ENCODE assay signal across 18 mouse cellular contexts in genomic region chr2:140051607-140052126, GRCm38 (mm10).
"Had no signal": no experiment of that assay in that cellular context is flagged by ENCODE, and none has a peak within 500 bp of the region (broad histone marks: within the 10 kb centered on the region; RNA-seq: fewer than 3 reads in every experiment).

No protein-coding gene starts in this region.

- ATAC-seq: lung, postnatal 0 days; midbrain, embryonic 15.5 days had no signal

- H3K4me3 ChIP-seq: layer of hippocampus, adult 2 months; liver, embryonic 13.5 days; midbrain, embryonic 12.5 days; midbrain, embryonic 15.5 days; neural tube, embryonic 12.5 days; neural tube, embryonic 15.5 days; stomach, embryonic 15.5 days had no signal

- H3K9ac ChIP-seq: liver, embryonic 13.5 days; lung, embryonic 14.5 days; midbrain, embryonic 12.5 days; midbrain, embryonic 15.5 days; neural tube, embryonic 12.5 days; neural tube, embryonic 15.5 days; stomach, embryonic 15.5 days had no signal

- H3K27ac ChIP-seq: kidney, postnatal 0 days; layer of hippocampus, adult 2 months; liver, embryonic 13.5 days; macrophage; midbrain, embryonic 12.5 days; midbrain, embryonic 15.5 days; neural tube, embryonic 12.5 days; neural tube, embryonic 15.5 days; stomach, embryonic 15.5 days had no signal

- DNase-seq: kidney, adult 18-20 months; kidney, adult 9 months; kidney, postnatal 25 days; layer of hippocampus, adult 9-11 months; liver, embryonic 13.5 days; lung, embryonic 14.5 days; right cerebral cortex, adult 18-20 months; right cerebral cortex, postnatal 25 days; thymus, postnatal 25 days had no signal

- H3K9me3 ChIP-seq: liver, embryonic 13.5 days; midbrain, embryonic 12.5 days; midbrain, embryonic 15.5 days; neural tube, embryonic 12.5 days; neural tube, embryonic 15.5 days; stomach, embryonic 15.5 days had no signal

- H3K4me2 ChIP-seq: liver, embryonic 13.5 days; lung, embryonic 14.5 days; midbrain, embryonic 12.5 days; midbrain, embryonic 15.5 days; neural tube, embryonic 12.5 days; neural tube, embryonic 15.5 days; stomach, embryonic 15.5 days had no signal

- H3K4me1 ChIP-seq: midbrain, embryonic 12.5 days; midbrain, embryonic 15.5 days; neural tube, embryonic 12.5 days; neural tube, embryonic 15.5 days; stomach, embryonic 15.5 days had no signal

- H3K27me3 ChIP-seq: liver, embryonic 13.5 days; midbrain, embryonic 12.5 days; midbrain, embryonic 15.5 days; neural tube, embryonic 12.5 days; neural tube, embryonic 15.5 days; stomach, embryonic 15.5 days had no signal
